Mouse (Mus musculus) left cerebral cortex, adult 8-10 months (tissue): Measurements from ENCODE around the gene Sh2b1. TPM values are rescaled to one million over a fixed set of nuclear protein-coding genes. Genes with fewer than 3 reads are reported as not detected.
A peak's percentile ranks its signal among the peaks of the same experiment; 100 is the strongest.
"Not testable (repeated sequence)": the region's sequence is repeated elsewhere in the genome, so short reads cannot be mapped to it uniquely, and the experiment has no call there.

Experiments
- DNase-seq, 2 experiments: peaks; one replicate each; pipeline ENCODE4 v3.0.0; 2022; ENCODE audit warnings: low spot score in 2 of 2
- total RNA-seq, 4 experiments: library from RNA; stranded (reverse); gene quantifications; 2 replicates each; pipeline ENCODE4 v1.2.4; 2022

Sh2b1 gene
- total RNA-seq: 10 to 100 TPM; 64.2 to 70.0 (median 67.1) TPM

- peak; percentile 84 to 87 for DNase-seq
Measured at GRCm38 (mm10) chr7:126474993-126475581, at the start of gene Sh2b1. TSS of gene Sh2b1 (minus strand) at chr7:126475424.

GRCm38 (mm10) chr7:126523316-126523715, 48.1 kb upstream of the Sh2b1 start:
- no peak for DNase-seq

GRCm38 (mm10) chr7:126519513-126519912, 44.3 kb upstream of the Sh2b1 start:
- no peak for DNase-seq

GRCm38 (mm10) chr7:126518261-126518941, 43.2 kb upstream of the Sh2b1 start:
- DNase-seq: no peak

- no peak for DNase-seq
Measured at GRCm38 (mm10) chr7:126511287-126511686, 36.1 kb upstream of the Sh2b1 start.

GRCm38 (mm10) chr7:126507126-126507778, 32.0 kb upstream of the Sh2b1 start:
- DNase-seq: no peak

- no peak for DNase-seq
Measured at GRCm38 (mm10) chr7:126504913-126505312, 29.7 kb upstream of the Sh2b1 start.

- peak; percentile 97 to 98 for DNase-seq
Measured at GRCm38 (mm10) chr7:126503273-126503878, 28.2 kb upstream of the Sh2b1 start, which contains the start of gene Atxn2l. TSS of gene Atxn2l (minus strand) at chr7:126503437.

- no peak for DNase-seq
Measured at GRCm38 (mm10) chr7:126502751-126503150, 27.5 kb upstream of the Sh2b1 start.

GRCm38 (mm10) chr7:126502023-126502741, 27.0 kb upstream of the Sh2b1 start:
- DNase-seq: peak; percentile 89 to 94

- DNase-seq: no peak
Measured at GRCm38 (mm10) chr7:126501684-126502022, 26.4 kb upstream of the Sh2b1 start.

- no peak for DNase-seq
Measured at GRCm38 (mm10) chr7:126499416-126499815, 24.2 kb upstream of the Sh2b1 start.

GRCm38 (mm10) chr7:126497966-126498365, 22.7 kb upstream of the Sh2b1 start:
- DNase-seq: no peak

- no peak for DNase-seq
Measured at GRCm38 (mm10) chr7:126496475-126496874, 21.3 kb upstream of the Sh2b1 start.

GRCm38 (mm10) chr7:126494120-126494519, 18.9 kb upstream of the Sh2b1 start:
- DNase-seq: no peak

GRCm38 (mm10) chr7:126491973-126492372, 16.7 kb upstream of the Sh2b1 start:
- no peak for DNase-seq

- no peak for DNase-seq
Measured at GRCm38 (mm10) chr7:126491005-126491404, 15.8 kb upstream of the Sh2b1 start.

GRCm38 (mm10) chr7:126487617-126488385, 12.6 kb upstream of the Sh2b1 start:
- not testable (repeated sequence) for DNase-seq

- DNase-seq: peak; percentile 83 to 98
Measured at GRCm38 (mm10) chr7:126487052-126487483, 11.8 kb upstream of the Sh2b1 start, which contains the start of gene Tufm. TSS of gene Tufm (plus strand) at chr7:126487361.

- DNase-seq: peak; percentile 43 to 52
Measured at GRCm38 (mm10) chr7:126482392-126482871, 7.2 kb upstream of the Sh2b1 start.
